Mouse (Mus musculus) erythroblast, adult 5-6 weeks (primary cell): ENCODE measurements around the gene Malsu1. TPM values are rescaled to one million over a fixed set of nuclear protein-coding genes. Genes with fewer than 3 reads are reported as not detected.

Experiments used
- ATAC-seq: replicated peaks from 2 replicates; pipeline ENCODE4 v1.8.0; 2016; ENCODE audit warnings: moderate number of reproducible peaks, mild to moderate bottlenecking, moderate TSS enrichment, inconsistent platforms; ENCODE audit not compliant: poor library complexity, low FRiP score, severe bottlenecking
- total RNA-seq, 2 experiments: library from RNA; stranded (forward) in 1 of 2; stranded (reverse) in 1 of 2; fragments of 150-400 nt in 1 of 2; fragments of 200-764, 138-1000 nt in 1 of 2; gene quantifications; 2 replicates each; pipeline versions ENCODE4 v1.2.3 to v1.2.4; 2015 to 2017; ENCODE audit warnings: low replicate concordance in 2 of 2

Malsu1 gene
- total RNA-seq, 2 experiments from 2014 or later = 0.77 to 14.2 TPM

- ATAC-seq = no peak
These were observed 56.7 kb downstream of the Malsu1 start for GRCm38 (mm10) chr6:49130328-49130727.

GRCm38 (mm10) chr6:49131855-49132254, 58.3 kb downstream of the Malsu1 start:
- no peak for ATAC-seq

- ATAC-seq = no peak
These were observed 58.9 kb downstream of the Malsu1 start for GRCm38 (mm10) chr6:49132352-49133090.

Other genes starting within 250 kb of the Malsu1 start
- gene Tmem176a, start 232.9 kb upstream of the Malsu1 start, total RNA-seq (2015; ENCODE audit: low replicate concordance) = 10.4 and 12.7 TPM in 2 replicates
- gene Tmem176a, start 232.9 kb upstream of the Malsu1 start, total RNA-seq (2017; ENCODE audit: low replicate concordance) = 1.4 and 3.2 TPM in 2 replicates
- 11.5 and 22.5 TPM in 2 replicates for gene Tmem176b, start 232.3 kb upstream of the Malsu1 start, total RNA-seq (2015; ENCODE audit: low replicate concordance)
- 5.7 and 25.1 TPM in 2 replicates for gene Tmem176b, start 232.3 kb upstream of the Malsu1 start, total RNA-seq (2017; ENCODE audit: low replicate concordance)
- not detected in 2 replicates for gene Aoc1, start 200.9 kb upstream of the Malsu1 start, total RNA-seq (2015; ENCODE audit: low replicate concordance)
- not detected in 2 replicates for gene Aoc1, start 200.9 kb upstream of the Malsu1 start, total RNA-seq (2017; ENCODE audit: low replicate concordance)
- not detected in 2 replicates for gene 1600015I10Rik, start 143.9 kb upstream of the Malsu1 start, total RNA-seq (2015; ENCODE audit: low replicate concordance)
- not detected in 2 replicates for gene 1600015I10Rik, start 143.9 kb upstream of the Malsu1 start, total RNA-seq (2017; ENCODE audit: low replicate concordance)
- gene Doxl2, start 98.8 kb upstream of the Malsu1 start, total RNA-seq (2015; ENCODE audit: low replicate concordance) = not detected in 2 replicates
- gene Doxl2, start 98.8 kb upstream of the Malsu1 start, total RNA-seq (2017; ENCODE audit: low replicate concordance) = not detected in 2 replicates
- gene Svs1, start 86.9 kb upstream of the Malsu1 start, total RNA-seq (2015; ENCODE audit: low replicate concordance) = not detected in 2 replicates
- gene Svs1, start 86.9 kb upstream of the Malsu1 start, total RNA-seq (2017; ENCODE audit: low replicate concordance) = not detected in 2 replicates
- gene Gpnmb, start 37.2 kb upstream of the Malsu1 start, total RNA-seq (2015; ENCODE audit: low replicate concordance) = not detected in 2 replicates
- 0.70 TPM in 1 of 2 replicates, not detected in the other for gene Gpnmb, start 37.2 kb upstream of the Malsu1 start, total RNA-seq (2017; ENCODE audit: low replicate concordance)
- gene Igf2bp3, start 141.2 kb downstream of the Malsu1 start, total RNA-seq (2015; ENCODE audit: low replicate concordance) = not detected in 2 replicates
- gene Igf2bp3, start 141.2 kb downstream of the Malsu1 start, total RNA-seq (2017; ENCODE audit: low replicate concordance) = not detected in 2 replicates
- 73.6 and 81.3 TPM in 2 replicates for gene Tra2a, start 190.2 kb downstream of the Malsu1 start, total RNA-seq (2015; ENCODE audit: low replicate concordance)
- gene Tra2a, start 190.2 kb downstream of the Malsu1 start, total RNA-seq (2017; ENCODE audit: low replicate concordance) = 56.5 and 90.1 TPM in 2 replicates
- gene Ccdc126, start 245.5 kb downstream of the Malsu1 start, total RNA-seq (2015; ENCODE audit: low replicate concordance) = 3.3 TPM in 1 of 2 replicates, not detected in the other
- gene Ccdc126, start 245.5 kb downstream of the Malsu1 start, total RNA-seq (2017; ENCODE audit: low replicate concordance) = 0.68 and 0.70 TPM in 2 replicates